8 mouse cellular contexts compared by ENCODE assay signal in genomic region chr3:55351281-55352052, GRCm38 (mm10).
DNase-seq lines count a peak whose midpoint lies in the region; ATAC-seq lines count a peak whose summit lies in the region.
"Had no signal": no experiment of that assay in that cellular context is flagged by ENCODE, and none has a peak within 500 bp of the region (broad histone marks: within the 10 kb centered on the region; RNA-seq: fewer than 3 reads in every experiment).

No protein-coding gene starts in this region.

- 48% methylated on average over 13 of the region's 13 CpGs for WGBS in embryonic facial prominence, embryonic 15.5 days
- WGBS in neural tube, embryonic 13.5 days: 55% methylated on average over 13 of the region's 13 CpGs

- DNase-seq in brain, embryonic 18.5 days (ENCODE audit: low read depth, low spot score): peak; percentile 81
- peak; percentile 39 to 45 for DNase-seq in layer of hippocampus, postnatal 10 days (ENCODE audit: low spot score in 2 of 2)
- DNase-seq in gastrocnemius, adult 18-20 months (ENCODE audit: low spot score): no peak
- DNase-seq in lung, postnatal 36 days: no peak
- DNase-seq in thymus, postnatal 36 days: no peak

- no peaks in the 10 kb centered on the region for H3K9me3 ChIP-seq in embryonic facial prominence, embryonic 15.5 days (replicated peaks)
- no peaks in the 10 kb centered on the region for H3K9me3 ChIP-seq in neural tube, embryonic 13.5 days
- H3K9me3 ChIP-seq: stomach, embryonic 15.5 days had no signal

- H3K4me2 ChIP-seq in embryonic facial prominence, embryonic 15.5 days (replicated peaks): no peak overlapping the region
- H3K4me2 ChIP-seq in neural tube, embryonic 13.5 days: peak overlapping the region; percentile 26
- H3K4me2 ChIP-seq: stomach, embryonic 15.5 days had no signal

- no peaks in the 10 kb centered on the region for H3K27me3 ChIP-seq in embryonic facial prominence, embryonic 15.5 days
- no peaks in the 10 kb centered on the region for H3K27me3 ChIP-seq in neural tube, embryonic 13.5 days
- H3K27me3 ChIP-seq: stomach, embryonic 15.5 days had no signal

- peak; percentile 48; the same call in 1 of the 2 replicates for ATAC-seq in embryonic facial prominence, embryonic 15.5 days (ENCODE audit: insufficient number of reproducible peaks, low FRiP score, low TSS enrichment, low read depth)
- peak; percentile 40 for ATAC-seq in neural tube, embryonic 13.5 days (ENCODE audit: low read depth)

- H3K27ac ChIP-seq in embryonic facial prominence, embryonic 15.5 days (replicated peaks): no peak overlapping the region
- H3K27ac ChIP-seq in neural tube, embryonic 13.5 days (replicated peaks): peak overlapping the region; percentile 92
- H3K27ac ChIP-seq: stomach, embryonic 15.5 days had no signal

- H3K36me3 ChIP-seq in embryonic facial prominence, embryonic 15.5 days: no peaks in the 10 kb centered on the region
- H3K36me3 ChIP-seq in neural tube, embryonic 13.5 days: no peaks in the 10 kb centered on the region
- H3K36me3 ChIP-seq: stomach, embryonic 15.5 days had no signal

- H3K9ac ChIP-seq in embryonic facial prominence, embryonic 15.5 days: no peak overlapping the region
- peak overlapping the region; percentile 54 for H3K9ac ChIP-seq in neural tube, embryonic 13.5 days
- H3K9ac ChIP-seq: stomach, embryonic 15.5 days had no signal

- no peak overlapping the region for H3K4me3 ChIP-seq in embryonic facial prominence, embryonic 15.5 days (replicated peaks)
- no peak overlapping the region for H3K4me3 ChIP-seq in neural tube, embryonic 13.5 days
- H3K4me3 ChIP-seq: stomach, embryonic 15.5 days had no signal

- H3K4me1 ChIP-seq in embryonic facial prominence, embryonic 15.5 days: peaks cover 17% of the 10 kb centered on the region; the same call in 1 of the 2 replicates
- H3K4me1 ChIP-seq in neural tube, embryonic 13.5 days (replicated peaks): peaks cover 81% of the 10 kb centered on the region

Comparison
In these comparisons a context has a peak if more than half of its experiments do, and no peak if none do; other contexts are left out.
1. DNase-seq: peak in brain, embryonic 18.5 days (single experiment) and layer of hippocampus, postnatal 10 days (2 of 2); none in gastrocnemius, adult 18-20 months (single experiment), lung, postnatal 36 days (single experiment) and thymus, postnatal 36 days (0 of 2).